Mouse (Mus musculus): ENCODE results near the gene Gal3st2c.
"Not testable (repeated sequence)": the region's sequence is repeated elsewhere in the genome, so short reads cannot be mapped to it uniquely, and the experiment has no call there.

GRCm38 (mm10) chr1:93978287-93978686 lies 12.0 kb upstream of the Gal3st2c start:
- TF ChIP-seq CTCF (IDR thresholded peaks at IDR 0.05; ENCODE audit: low read depth, low read length); EP300 (IDR thresholded peaks at IDR 0.05; ENCODE audit: insufficient read depth, low read depth, low read length); POLR2A (IDR thresholded peaks at IDR 0.05; ENCODE audit: insufficient read depth, low read length): not testable (repeated sequence)

Measured in ES-Bruce4 (cell line).